Mouse (Mus musculus): Measurements from ENCODE around the gene Socs5. TPM values are rescaled to one million over a fixed set of nuclear protein-coding genes. Genes with fewer than 3 reads are reported as not detected.

Gene Socs5
- polyA plus RNA-seq, 1 experiment from 2014 or later = 2.2 TPM

Small RNAs within 50 kb of the gene (microRNA-seq; reads per million reads assigned to microRNA genes)
- gene Gm22346 = not detected

Other genes starting within 250 kb of the Socs5 start
- not detected in 2 replicates for gene Tmem247, start 190.3 kb upstream of the Socs5 start, polyA plus RNA-seq (2015; fragmentation: Nextera tagmentation; extraction: Ambion mirVana)
- gene Atp6v1e2, start 159.8 kb upstream of the Socs5 start, polyA plus RNA-seq (2015; fragmentation: Nextera tagmentation; extraction: Ambion mirVana) = not detected in 2 replicates
- gene Rhoq, start 144.6 kb upstream of the Socs5 start, polyA plus RNA-seq (2015; fragmentation: Nextera tagmentation; extraction: Ambion mirVana) = 1.4 and 1.6 TPM in 2 replicates
- 17.2 and 18.5 TPM in 2 replicates for gene Pigf, start 82.3 kb upstream of the Socs5 start, polyA plus RNA-seq (2015; fragmentation: Nextera tagmentation; extraction: Ambion mirVana)
- 81.7 and 89.5 TPM in 2 replicates for gene Cript, start 82.1 kb upstream of the Socs5 start, polyA plus RNA-seq (2015; fragmentation: Nextera tagmentation; extraction: Ambion mirVana)
- 50.2 and 53.9 TPM in 2 replicates for gene Mcfd2, start 158.3 kb downstream of the Socs5 start, polyA plus RNA-seq (2015; fragmentation: Nextera tagmentation; extraction: Ambion mirVana)
- gene Ttc7, start 175.2 kb downstream of the Socs5 start, polyA plus RNA-seq (2015; fragmentation: Nextera tagmentation; extraction: Ambion mirVana) = 9.5 and 11.0 TPM in 2 replicates

Measured in liver, embryonic 13.5 days (tissue).